Mouse (Mus musculus): ENCODE measurements around the gene Armcx4. TPM values are rescaled to one million over a fixed set of nuclear protein-coding genes. Genes with fewer than 3 reads are reported as not detected.

Armcx4 gene
- polyA plus RNA-seq (2015; fragmentation: Nextera tagmentation; extraction: Ambion mirVana): 3.8 and 4.1 TPM in 2 replicates

DNA sequence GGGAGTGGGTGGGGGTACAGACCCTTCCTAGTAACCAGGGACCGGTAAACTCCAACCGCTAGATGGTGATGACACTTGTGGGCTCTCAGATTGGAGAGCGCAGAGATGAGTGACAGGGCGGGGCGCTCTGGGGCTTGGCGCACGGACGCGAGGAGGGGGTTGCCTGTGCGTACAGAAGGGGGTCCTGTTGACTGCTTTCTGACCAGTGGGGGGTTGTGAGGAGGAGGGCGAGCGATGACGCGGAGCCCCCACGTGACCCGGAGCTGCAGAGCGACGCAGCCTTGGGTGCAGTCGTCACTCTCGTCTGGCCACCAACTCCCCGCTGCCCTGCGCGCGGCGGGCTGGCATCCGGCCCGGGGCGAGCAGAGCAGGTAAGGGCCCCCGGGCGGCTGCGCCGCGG, at the start of gene Armcx4:
Gene Armcx4 (plus strand): TSS at position 253 of the 400 bp plus-strand sequence.
- Histone ChIP-seq H3K9ac (peak within 1 kb of the TSS; percentile 63), H3K27ac (peak within 1 kb of the TSS; percentile 90), H3K9me3 (replicated peaks) (no peaks in the 10 kb centered on the region), H3K4me1 (replicated peaks) (no peaks in the 10 kb centered on the region; the same call in 1 of the 2 replicates), H3K36me3 (peaks cover 17% of the 10 kb centered on the region; the same call in 1 of the 2 replicates), H3K27me3 (no peaks in the 10 kb centered on the region), H3K4me2 (peak within 1 kb of the TSS; percentile 56), H3K4me3 (peak within 1 kb of the TSS; percentile 62)
- peak; percentile 94 for ATAC-seq (replicated peaks; ENCODE audit: insufficient number of reproducible peaks, insufficient read depth, low FRiP score, low read depth)
- 9% methylated on average over 25 of the region's 33 CpGs for whole genome bisulfite sequencing

DNA sequence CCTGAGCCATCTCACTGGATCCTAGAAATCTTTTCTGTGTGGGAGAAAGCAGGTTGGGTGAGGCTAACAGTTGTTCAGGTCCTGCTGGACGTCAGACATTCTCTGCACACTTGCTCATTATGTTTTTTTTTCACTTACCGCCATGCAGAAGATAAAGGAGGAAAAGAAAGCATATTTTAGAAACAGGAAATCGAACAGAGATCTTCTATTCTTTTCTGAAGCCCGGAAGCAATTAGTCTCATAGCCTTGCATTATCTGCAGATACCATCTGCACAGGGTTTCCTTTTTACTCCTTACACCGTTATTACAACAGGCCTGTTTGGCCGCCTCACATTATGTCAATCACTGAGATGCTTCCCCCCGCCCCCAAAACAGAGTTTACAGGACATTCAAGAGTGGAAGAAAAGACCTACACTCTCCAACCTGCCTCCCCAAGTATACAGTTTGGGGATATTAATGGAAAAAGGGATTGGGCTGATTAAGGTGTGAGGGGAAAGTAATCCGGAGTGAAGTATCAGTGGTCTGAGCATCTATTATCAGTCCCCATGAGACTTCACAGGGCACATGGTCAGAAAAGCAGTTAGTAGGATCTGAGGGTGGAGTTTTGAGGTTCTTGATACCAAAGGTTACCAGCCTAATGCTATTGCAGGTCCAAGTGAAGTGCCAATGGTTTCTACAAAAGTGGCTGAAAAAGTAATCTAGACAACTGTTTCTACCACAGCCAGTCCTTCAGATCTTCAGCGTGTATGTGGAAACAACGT, 45.1 kb upstream of the Armcx4 start:
- 0 out of 2 replicates have a peak, but pooled peaks have one; percentile 47 for ATAC-seq (replicated peaks; ENCODE audit: insufficient number of reproducible peaks, insufficient read depth, low FRiP score, low read depth)

DNA sequence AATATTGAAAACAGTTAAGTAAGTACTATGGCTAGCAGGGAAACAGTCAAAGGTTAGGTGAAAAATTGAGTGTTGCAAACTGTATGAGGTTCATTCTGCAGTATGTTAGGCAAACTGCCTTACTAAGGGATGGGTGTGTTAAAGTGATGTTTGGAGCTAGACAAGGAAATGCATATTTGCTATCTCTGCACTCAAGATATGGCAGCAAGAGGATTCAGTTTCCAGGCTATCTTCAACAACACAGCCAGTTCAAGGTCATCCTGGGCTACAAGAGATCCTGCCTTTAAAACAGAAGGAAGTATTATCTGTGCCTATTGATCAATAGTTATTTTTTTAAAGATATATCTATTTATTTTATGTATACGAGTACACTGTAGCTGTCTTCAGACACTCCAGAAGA, 40.0 kb upstream of the Armcx4 start:
- ATAC-seq (replicated peaks; ENCODE audit: insufficient number of reproducible peaks, insufficient read depth, low FRiP score, low read depth): no peak
- Histone ChIP-seq H3K36me3 (no peaks in the 10 kb centered on the region), H3K27ac (no peak overlapping the region), H3K9ac (no peak overlapping the region), H3K4me2 (no peak overlapping the region), H3K9me3 (replicated peaks) (no peaks in the 10 kb centered on the region), H3K4me3 (no peak overlapping the region), H3K27me3 (no peaks in the 10 kb centered on the region), H3K4me1 (replicated peaks) (no peaks in the 10 kb centered on the region)
- WGBS: 69% methylated on average over 1 of the region's 1 CpGs

More for the DNA sequence above, 45.1 kb upstream of the Armcx4 start:
- Histone ChIP-seq H3K4me1 (replicated peaks) (no peaks in the 10 kb centered on the region), H3K4me2 (no peak overlapping the region), H3K27ac (peak overlapping the region; percentile 34; the same call in 1 of the 2 replicates), H3K27me3 (no peaks in the 10 kb centered on the region), H3K4me3 (no peak overlapping the region), H3K36me3 (no peaks in the 10 kb centered on the region), H3K9ac (no peak overlapping the region), H3K9me3 (replicated peaks) (no peaks in the 10 kb centered on the region)
- WGBS: 48% methylated on average over 10 of the region's 10 CpGs

DNA sequence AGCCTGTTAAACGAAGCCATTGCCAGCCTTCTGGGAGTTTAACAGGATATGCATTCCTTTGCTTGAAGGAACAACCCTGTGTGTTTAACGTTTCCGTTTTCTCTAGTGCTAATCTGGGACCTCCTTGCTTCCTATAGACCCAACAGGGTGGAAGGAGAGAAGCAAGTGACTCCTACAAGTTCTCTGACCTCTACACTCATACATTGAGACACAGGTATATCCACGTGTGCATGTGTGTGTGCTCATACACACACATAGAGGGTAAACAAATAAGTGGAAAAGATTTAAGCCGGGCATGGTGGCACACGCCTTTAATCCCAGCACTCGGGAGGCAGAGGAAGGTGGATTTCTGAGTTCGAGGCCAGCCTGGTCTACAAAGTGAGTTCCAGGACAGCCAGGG, 38.9 kb upstream of the Armcx4 start:
- H3K27me3 ChIP-seq: no peaks in the 10 kb centered on the region
- no peak for ATAC-seq (replicated peaks; ENCODE audit: insufficient number of reproducible peaks, insufficient read depth, low FRiP score, low read depth)
- H3K4me1 ChIP-seq (replicated peaks): no peaks in the 10 kb centered on the region
- no peak overlapping the region for H3K9ac ChIP-seq
- WGBS: 56% methylated on average over 8 of the region's 8 CpGs
- no peak overlapping the region for H3K4me3 ChIP-seq
- no peaks in the 10 kb centered on the region for H3K9me3 ChIP-seq (replicated peaks)
- no peak overlapping the region for H3K4me2 ChIP-seq
- no peaks in the 10 kb centered on the region for H3K36me3 ChIP-seq
- peak overlapping the region; percentile 37 for H3K27ac ChIP-seq

DNA sequence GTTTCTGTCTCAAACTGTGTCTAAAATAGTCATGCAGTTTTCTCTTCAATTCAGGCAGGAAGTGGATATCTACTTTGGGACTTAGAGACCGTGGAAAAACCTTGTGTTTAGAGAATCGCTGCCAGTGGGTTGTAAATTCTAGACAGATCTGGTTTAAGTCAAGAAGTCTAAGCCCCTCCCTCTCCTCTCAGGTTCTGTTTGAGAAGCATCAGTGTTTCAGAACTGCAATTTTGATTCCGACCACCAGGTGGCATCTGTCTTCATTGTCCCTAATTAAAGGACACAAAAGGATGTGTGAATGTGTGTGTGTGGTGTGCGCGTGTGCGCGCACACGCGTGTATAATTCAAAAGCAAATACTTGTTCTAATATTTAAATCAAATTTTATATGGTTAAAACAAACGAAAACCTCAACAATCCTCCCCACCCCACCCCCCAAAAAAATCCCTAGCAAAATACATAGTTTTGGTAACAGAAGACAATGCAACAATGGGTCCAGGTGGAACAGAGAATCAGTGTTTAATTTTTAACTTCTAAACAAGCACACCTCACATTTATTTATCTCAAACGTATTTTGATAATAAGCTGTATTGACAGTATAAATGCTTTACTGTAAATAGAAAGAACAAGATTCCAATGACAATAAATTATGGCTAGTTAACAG, 38.2 kb upstream of the Armcx4 start:
- Histone ChIP-seq H3K27me3 (no peaks in the 10 kb centered on the region), H3K27ac (no peak overlapping the region), H3K9ac (no peak overlapping the region), H3K36me3 (no peaks in the 10 kb centered on the region), H3K4me1 (replicated peaks) (no peaks in the 10 kb centered on the region), H3K9me3 (replicated peaks) (no peaks in the 10 kb centered on the region), H3K4me3 (no peak overlapping the region), H3K4me2 (no peak overlapping the region)
- 18% methylated on average over 11 of the region's 11 CpGs for WGBS
- no peak; the same call in 1 of the 2 replicates for ATAC-seq (replicated peaks; ENCODE audit: insufficient number of reproducible peaks, insufficient read depth, low FRiP score, low read depth)

DNA sequence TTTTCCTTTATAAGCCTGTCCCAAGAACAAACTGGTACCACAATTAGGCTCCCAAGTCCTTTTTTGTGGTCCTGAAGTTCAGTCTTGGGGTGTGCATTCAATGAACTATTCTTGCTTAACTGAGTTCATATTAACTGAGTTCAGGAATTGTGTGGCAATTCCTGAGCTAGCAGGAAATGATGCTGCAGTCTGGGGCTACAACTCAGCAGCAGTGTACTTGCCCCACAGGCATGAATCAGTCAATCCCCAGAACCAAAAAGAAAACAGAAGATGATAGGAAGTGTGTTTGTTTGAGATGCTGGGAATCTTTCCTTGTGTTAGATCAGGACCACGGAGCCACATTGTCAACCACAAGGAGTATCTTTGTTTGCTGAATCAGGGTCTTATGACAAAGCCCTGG, 34.3 kb upstream of the Armcx4 start:
- Histone ChIP-seq H3K9me3 (replicated peaks) (no peaks in the 10 kb centered on the region), H3K4me1 (replicated peaks) (no peaks in the 10 kb centered on the region), H3K4me3 (no peak overlapping the region), H3K27me3 (no peaks in the 10 kb centered on the region), H3K9ac (no peak overlapping the region), H3K4me2 (no peak overlapping the region), H3K27ac (no peak overlapping the region), H3K36me3 (no peaks in the 10 kb centered on the region)
- 27% methylated on average over 1 of the region's 1 CpGs for WGBS
- no peak for ATAC-seq (replicated peaks; ENCODE audit: insufficient number of reproducible peaks, insufficient read depth, low FRiP score, low read depth)

DNA sequence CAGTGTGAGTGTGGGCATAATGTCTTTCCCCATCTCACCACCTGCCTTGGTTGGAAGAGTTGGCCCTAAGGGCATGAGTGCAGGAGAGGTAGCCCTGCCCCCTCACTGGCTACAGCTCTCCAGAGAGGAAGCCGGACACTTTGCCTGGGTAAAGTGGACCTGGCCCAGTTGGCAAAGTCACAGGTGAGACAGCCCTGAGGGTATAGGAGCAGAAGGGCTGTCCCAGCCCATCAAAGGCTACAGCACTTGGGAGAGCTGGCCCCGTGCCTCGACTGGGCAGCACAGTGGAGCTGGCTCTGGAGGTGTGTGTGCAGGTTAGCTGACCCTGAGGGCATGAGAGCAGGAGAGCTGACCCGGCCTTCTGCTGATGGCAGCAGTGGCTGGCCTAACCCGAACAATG, 24.7 kb upstream of the Armcx4 start:
- 72% methylated on average over 5 of the region's 5 CpGs for WGBS
- no peak overlapping the region for H3K4me2 ChIP-seq
- no peaks in the 10 kb centered on the region for H3K9me3 ChIP-seq (replicated peaks)
- no peaks in the 10 kb centered on the region for H3K27me3 ChIP-seq
- no peak overlapping the region for H3K4me3 ChIP-seq
- H3K4me1 ChIP-seq (replicated peaks): no peaks in the 10 kb centered on the region
- no peak overlapping the region for H3K27ac ChIP-seq
- no peak for ATAC-seq (replicated peaks; ENCODE audit: insufficient number of reproducible peaks, insufficient read depth, low FRiP score, low read depth)
- H3K36me3 ChIP-seq: no peaks in the 10 kb centered on the region
- H3K9ac ChIP-seq: no peak overlapping the region

DNA sequence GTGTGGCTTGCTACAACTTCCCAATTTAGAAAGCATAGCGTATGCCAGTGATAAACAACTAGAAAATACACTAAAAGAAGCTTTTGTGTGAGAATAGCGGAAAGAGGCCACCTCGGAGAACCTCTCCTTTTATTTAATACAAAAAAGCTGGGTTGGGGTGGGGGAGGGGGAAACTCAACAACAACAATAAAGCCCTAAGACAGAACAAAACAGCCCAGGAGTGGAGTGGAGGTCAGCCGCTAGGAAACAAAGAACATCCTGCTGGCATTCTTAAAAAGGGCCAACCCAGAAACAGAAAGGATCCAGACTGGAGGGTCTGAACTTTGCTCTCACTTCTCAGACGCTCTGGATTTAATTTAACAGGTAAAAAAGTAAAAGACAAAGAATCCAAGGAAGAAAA, 11.3 kb upstream of the Armcx4 start:
- Histone ChIP-seq H3K27me3 (no peaks in the 10 kb centered on the region), H3K4me2 (no peak overlapping the region), H3K4me1 (replicated peaks) (no peaks in the 10 kb centered on the region), H3K9ac (no peak overlapping the region), H3K36me3 (no peaks in the 10 kb centered on the region), H3K9me3 (replicated peaks) (no peaks in the 10 kb centered on the region), H3K27ac (no peak overlapping the region), H3K4me3 (no peak overlapping the region)
- 49% methylated on average over 5 of the region's 5 CpGs for WGBS
- no peak for ATAC-seq (replicated peaks; ENCODE audit: insufficient number of reproducible peaks, insufficient read depth, low FRiP score, low read depth)

DNA sequence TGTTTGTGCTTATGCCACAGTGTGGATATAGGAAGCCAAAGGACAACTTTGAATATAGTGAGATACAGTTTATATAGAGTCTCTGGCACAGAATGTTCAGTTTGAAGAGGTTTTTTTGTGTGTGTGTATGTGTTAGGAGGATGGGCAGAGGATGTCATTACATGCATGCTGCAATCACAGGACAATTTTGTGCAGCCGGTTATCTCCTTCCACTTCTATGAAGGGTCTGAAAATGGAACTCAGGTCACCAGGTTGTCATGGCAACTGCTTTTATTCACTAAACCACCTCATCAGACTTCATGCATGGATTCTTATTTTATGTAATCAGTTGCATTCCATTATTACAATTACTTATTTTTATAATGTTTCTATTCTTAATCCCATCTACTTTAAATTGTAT, 10.4 kb upstream of the Armcx4 start:
- no peak overlapping the region for H3K9ac ChIP-seq
- H3K27me3 ChIP-seq: no peaks in the 10 kb centered on the region
- no peaks in the 10 kb centered on the region for H3K9me3 ChIP-seq (replicated peaks)
- WGBS: 56% methylated on average over 1 of the region's 1 CpGs
- H3K4me1 ChIP-seq (replicated peaks): no peaks in the 10 kb centered on the region
- H3K4me2 ChIP-seq: no peak overlapping the region
- no peak overlapping the region for H3K4me3 ChIP-seq
- no peak for ATAC-seq (replicated peaks; ENCODE audit: insufficient number of reproducible peaks, insufficient read depth, low FRiP score, low read depth)
- H3K27ac ChIP-seq: no peak overlapping the region
- H3K36me3 ChIP-seq: no peaks in the 10 kb centered on the region

DNA sequence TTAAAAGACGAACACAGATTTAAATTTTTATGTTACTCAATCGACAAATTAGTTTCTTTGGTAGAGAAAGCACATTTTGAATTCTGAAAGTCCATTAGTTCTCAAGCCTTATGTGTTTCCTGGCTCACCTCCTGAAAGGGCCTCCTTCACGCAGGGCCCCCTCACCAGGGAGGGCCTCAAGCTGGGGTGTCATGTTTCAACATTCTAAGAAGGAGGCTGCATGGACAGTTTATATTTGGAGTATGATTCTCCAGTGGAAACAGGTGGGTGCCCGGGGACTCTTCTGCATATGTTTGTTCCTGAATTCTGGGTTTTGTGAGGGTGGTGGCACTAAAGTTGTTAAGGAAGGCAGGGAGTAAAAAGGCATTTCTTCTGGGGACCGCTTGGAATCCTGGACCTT, 1.4 kb upstream of the Armcx4 start:
- no peaks in the 10 kb centered on the region for H3K4me1 ChIP-seq (replicated peaks)
- H3K9ac ChIP-seq: no peak overlapping the region
- H3K27ac ChIP-seq: peak overlapping the region; percentile 69
- no peaks in the 10 kb centered on the region for H3K9me3 ChIP-seq (replicated peaks)
- WGBS: 32% methylated on average over 5 of the region's 5 CpGs
- ATAC-seq (replicated peaks; ENCODE audit: insufficient number of reproducible peaks, insufficient read depth, low FRiP score, low read depth): no peak
- peak overlapping the region; percentile 41 for H3K4me3 ChIP-seq
- peaks cover 8% of the 10 kb centered on the region; the same call in 1 of the 2 replicates for H3K36me3 ChIP-seq
- H3K4me2 ChIP-seq: peak overlapping the region; percentile 46
- H3K27me3 ChIP-seq: no peaks in the 10 kb centered on the region

DNA sequence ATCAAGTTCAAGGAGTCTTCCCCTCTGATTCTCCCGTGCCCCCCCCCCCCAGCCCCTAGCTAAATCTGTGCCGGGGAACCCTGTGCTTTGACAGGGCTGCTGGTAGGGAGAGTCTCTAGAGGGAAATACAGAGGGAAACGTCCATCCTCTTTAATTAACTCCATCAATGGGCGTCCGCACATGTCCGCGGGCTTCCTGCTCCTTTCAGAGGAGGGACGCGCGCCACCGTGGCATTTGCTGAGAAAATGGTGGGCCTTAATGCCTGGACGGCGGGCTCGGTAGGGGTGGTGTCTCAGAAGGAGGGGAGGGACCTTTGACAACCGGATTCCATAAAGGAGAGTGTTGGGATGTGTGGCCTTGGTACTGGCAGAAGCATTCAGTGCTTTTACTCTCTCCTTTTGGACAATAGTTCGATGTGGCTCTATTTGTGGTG, 436 bp downstream of the Armcx4 start:
- Histone ChIP-seq H3K27ac (peak overlapping the region; percentile 90), H3K9me3 (replicated peaks) (no peaks in the 10 kb centered on the region), H3K4me2 (peak overlapping the region; percentile 56), H3K4me3 (peak overlapping the region; percentile 62), H3K27me3 (no peaks in the 10 kb centered on the region), H3K4me1 (replicated peaks) (no peaks in the 10 kb centered on the region; the same call in 1 of the 2 replicates), H3K9ac (peak overlapping the region; percentile 63), H3K36me3 (peaks cover 19% of the 10 kb centered on the region; the same call in 1 of the 2 replicates)
- whole genome bisulfite sequencing: 23% methylated on average over 16 of the region's 16 CpGs
- peak; percentile 70 for ATAC-seq (replicated peaks; ENCODE audit: insufficient number of reproducible peaks, insufficient read depth, low FRiP score, low read depth)

All from heart, embryonic 15.5 days (tissue).